Mouse (Mus musculus) monocyte, adult 2 months (primary cell): Measurements from ENCODE around the gene Hspg2.

Experiments
- DNase-seq, 2 experiments: peaks; one replicate each; pipeline ENCODE4 v3.0.0; 2022; ENCODE audit warnings: low spot score in 2 of 2, low read depth in 1 of 2

Gene Hspg2

DNA sequence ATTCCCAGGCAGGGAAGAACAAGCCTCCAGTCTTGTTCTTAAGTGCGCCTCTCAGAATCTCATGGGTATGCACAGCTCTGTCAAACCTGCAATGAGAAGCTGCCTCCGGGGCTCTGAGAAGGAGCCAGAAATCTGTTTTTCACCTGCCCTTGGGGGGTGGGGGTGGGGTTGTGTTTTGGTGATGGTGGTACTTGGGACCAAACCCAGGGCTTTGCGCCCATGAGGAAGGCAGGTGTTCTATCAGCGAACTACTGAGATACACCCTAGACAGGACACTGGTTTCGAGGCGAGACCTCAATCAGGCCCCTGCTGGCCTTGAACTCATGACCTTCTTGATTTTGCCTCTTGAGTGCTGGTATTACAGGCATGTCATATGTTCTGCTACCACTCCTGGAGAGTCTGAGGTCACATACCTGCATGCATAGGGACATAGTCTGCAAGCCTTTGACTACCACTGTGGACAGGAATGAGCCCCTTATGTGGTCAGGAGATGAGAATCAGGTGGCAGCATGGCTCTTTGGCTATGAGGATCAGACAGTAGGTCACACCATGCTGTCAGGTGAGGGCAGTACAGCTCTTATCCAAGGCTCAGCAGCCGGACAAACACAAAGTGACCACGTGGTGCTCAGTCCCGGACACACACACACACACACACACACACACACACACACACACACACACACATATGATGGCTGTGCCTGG lies 30.5 kb downstream of the Hspg2 start:
- no peak for DNase-seq

DNA sequence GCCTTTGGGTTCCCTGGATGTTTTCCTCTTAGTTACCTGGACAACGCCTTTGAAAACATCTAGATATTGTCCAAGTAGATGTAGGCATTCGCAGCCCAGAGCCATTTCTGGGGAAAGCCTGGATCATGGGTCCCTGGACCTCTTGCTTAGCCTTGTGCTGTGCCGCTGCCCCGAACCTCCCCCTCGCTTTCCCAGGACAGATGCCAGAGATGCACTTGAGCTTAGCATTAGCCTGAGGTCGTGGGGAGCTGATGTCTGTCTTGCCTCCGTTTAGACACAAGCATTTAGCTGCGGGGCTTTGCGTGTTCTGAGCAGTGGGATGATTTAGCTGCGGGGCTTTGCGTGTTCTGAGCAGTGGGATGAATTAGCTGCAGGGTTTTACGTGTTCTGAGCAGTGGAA lies 31.6 kb downstream of the Hspg2 start:
- DNase-seq, result no peak

DNA sequence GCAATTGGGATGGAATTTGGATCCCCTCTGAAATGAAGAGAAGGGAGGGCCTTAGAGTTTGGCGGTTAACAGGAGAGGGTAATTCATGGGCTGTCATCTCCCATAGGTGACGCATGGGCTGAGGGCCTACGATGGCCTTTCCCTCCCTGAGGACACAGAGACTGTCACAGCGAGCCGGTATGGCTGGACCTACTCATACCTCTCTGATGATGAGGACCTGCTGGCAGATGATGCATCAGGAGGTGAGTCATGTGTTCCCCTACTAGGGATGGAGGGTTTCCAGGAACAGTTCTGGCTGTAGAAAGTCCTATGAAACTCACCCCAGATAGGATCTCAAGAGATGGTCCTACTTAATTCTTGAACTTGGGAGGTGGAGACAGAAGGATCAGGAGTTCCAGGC lies 32.4 kb downstream of the Hspg2 start:
- DNase-seq, result no peak

DNA sequence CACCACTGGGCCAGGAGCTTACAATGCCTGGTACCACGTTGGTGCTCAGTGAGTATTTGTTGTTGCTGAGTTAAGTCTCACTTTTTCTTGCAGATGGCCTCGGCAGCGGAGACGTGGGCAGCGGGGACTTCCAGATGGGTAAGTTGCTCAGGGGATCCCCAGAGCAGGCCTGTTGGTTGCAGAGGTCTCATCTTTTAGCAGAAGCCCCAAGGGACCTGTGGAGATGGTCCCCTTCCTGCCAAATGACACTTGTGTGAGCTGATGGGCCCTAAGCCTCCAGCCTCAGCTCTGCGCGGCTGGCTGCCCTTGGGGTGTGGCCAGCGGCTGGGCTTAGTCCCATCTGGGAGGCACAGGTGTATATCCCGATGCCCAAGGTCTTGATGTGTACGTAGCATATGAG lies 33.6 kb downstream of the Hspg2 start:
- DNase-seq, result no peak

GRCm38 (mm10) chr4:137502801-137503200 lies 34.2 kb downstream of the Hspg2 start:
- DNase-seq, result no peak

- DNase-seq, result no peak
Observed at GRCm38 (mm10) chr4:137503509-137503971, 35.0 kb downstream of the Hspg2 start.

DNA sequence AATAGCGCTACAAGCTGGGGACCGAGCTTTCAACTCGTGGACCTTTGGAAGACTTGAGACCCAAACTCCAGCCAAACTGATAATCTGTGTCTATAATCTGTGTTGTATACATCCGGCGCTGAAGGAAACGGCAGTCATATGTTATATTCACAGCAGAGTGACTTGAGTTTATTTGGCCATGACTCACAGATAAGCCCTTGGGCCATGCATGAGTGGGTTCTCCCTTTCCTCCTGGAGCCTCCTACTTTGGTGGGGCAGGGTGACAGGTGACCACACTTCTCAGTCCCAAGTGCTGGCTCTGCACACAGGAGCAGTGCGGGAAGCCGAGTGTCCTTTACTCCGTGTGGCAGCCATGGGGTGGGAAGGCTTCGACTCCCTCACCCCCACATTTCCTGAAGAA lies 38.1 kb downstream of the Hspg2 start:
- no peak for DNase-seq

GRCm38 (mm10) chr4:137509528-137509927 lies 41.0 kb downstream of the Hspg2 start:
- DNase-seq, result no peak

GRCm38 (mm10) chr4:137510021-137510696 lies 41.6 kb downstream of the Hspg2 start:
- no peak for DNase-seq

DNA sequence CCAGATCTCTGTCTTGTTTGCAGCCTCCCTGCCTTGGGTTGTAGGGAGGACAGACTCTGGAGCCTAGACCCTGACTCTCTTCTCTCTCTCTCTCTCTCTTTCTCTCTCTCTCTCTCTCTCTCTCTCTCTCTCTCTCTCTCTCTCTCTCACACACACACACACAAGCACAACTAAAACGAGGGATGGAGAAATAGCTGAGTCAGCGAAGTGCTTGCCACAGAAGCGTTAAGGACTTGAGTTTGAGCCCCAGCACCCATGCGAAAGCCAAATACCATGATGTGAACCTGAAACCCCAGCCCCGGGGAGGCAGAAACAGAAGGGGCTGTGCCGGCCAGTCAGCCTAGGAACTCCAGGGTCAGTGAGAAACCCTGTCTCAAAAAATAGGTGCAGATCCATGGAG lies 44.3 kb downstream of the Hspg2 start:
- DNase-seq, result no peak

DNA sequence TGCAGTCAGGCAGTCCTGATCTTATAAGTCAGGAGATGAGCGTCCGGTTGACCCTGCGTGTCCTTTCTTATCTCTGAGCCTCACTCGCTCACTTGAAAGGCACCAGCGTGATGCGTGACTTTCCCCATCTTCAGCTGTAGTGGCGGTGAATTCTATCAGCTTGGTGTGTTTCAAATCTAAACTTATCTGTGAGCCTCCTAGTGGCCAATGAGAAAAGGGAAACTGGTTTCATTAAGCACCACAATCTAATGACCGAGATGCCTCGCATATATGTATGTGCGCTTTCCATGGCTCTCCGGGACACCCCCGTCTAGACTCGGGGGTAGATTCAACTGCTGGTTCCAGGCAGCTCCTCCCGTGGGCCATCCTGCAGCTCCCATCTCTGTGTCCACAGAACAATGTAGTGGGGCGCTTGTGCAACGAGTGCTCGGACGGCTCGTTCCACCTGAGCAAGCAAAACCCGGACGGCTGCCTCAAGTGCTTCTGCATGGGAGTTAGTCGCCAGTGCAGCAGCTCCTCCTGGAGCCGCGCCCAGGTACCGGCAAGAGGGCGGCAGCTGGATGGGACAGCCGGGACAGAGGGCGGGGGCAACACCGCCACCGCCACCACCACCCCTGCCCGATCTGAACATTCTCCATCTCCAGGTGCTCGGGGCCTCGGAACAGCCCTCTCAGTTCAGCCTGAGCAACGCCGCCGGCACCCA lies 49.6 kb downstream of the Hspg2 start:
- DNase-seq, result no peak

GRCm38 (mm10) chr4:137518746-137519145 lies 50.2 kb downstream of the Hspg2 start:
- no peak for DNase-seq

DNA sequence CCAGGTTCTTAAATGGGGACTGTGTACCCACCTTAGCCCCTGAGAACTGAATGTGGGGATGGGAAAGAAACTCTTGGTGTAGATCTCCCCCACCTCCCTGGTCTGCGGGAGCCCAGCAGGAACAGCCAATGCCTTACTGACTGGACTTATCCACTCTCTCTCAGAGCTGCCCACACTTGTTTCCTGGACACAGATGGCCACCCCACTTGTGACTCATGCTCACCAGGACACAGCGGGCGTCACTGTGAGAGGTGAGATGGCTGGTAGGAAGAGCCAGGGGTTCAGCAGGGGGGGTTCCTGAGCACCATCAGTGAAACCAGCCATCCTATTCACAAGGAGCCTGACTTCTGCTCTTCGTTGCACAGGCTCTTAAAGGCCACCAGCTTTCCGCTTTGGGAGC lies 51.8 kb downstream of the Hspg2 start:
- no peak for DNase-seq

DNA sequence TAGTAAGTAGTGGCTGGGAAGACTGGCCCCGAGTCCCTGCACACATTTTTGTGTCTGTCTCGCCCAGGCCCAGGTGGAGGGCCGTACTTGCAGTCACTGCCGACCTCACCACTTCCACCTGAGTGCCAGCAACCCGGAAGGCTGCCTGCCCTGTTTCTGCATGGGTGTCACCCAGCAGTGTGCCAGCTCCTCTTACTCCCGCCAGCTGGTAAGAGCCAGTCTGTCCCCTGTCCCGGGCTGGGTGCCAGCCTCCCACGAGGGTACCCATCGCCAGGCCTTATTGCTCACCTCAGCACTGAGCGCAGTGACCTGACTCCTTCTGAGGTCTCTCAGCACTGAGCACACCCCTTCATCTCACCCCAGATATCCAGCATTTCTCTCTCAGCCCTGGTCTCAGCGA lies 53.4 kb downstream of the Hspg2 start:
- DNase-seq, result no peak

- no peak for DNase-seq
Observed at GRCm38 (mm10) chr4:137525426-137525825, 56.9 kb downstream of the Hspg2 start.

GRCm38 (mm10) chr4:137527368-137527767 lies 58.8 kb downstream of the Hspg2 start:
- DNase-seq, result no peak

GRCm38 (mm10) chr4:137527872-137528271 lies 59.3 kb downstream of the Hspg2 start:
- DNase-seq, result no peak

DNA sequence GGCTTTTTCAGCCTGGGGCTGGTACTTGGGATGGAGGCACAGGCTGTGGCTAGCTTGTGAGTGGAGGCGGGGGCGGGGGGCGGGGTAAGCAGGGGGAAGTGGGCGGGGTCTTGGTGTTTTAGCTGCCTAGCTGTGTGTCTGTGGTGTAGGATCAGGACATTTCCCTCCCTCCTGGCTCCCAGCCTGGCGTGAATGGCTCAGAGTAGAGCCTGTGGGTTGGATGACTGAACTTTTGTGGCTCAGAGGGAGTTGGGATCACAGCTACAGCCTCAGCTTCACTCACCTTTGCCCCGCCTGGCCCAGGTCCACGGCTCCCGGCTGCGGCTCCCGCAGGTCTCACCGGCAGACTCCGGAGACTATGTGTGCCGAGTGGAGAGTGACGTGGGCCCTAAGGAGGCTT lies 71.8 kb downstream of the Hspg2 start:
- DNase-seq, result no peak

GRCm38 (mm10) chr4:137542968-137543367 lies 74.4 kb downstream of the Hspg2 start:
- no peak for DNase-seq

GRCm38 (mm10) chr4:137545568-137545967 lies 77.0 kb downstream of the Hspg2 start:
- DNase-seq, result no peak

GRCm38 (mm10) chr4:137546003-137546525 lies 77.5 kb downstream of the Hspg2 start:
- no peak for DNase-seq

DNA sequence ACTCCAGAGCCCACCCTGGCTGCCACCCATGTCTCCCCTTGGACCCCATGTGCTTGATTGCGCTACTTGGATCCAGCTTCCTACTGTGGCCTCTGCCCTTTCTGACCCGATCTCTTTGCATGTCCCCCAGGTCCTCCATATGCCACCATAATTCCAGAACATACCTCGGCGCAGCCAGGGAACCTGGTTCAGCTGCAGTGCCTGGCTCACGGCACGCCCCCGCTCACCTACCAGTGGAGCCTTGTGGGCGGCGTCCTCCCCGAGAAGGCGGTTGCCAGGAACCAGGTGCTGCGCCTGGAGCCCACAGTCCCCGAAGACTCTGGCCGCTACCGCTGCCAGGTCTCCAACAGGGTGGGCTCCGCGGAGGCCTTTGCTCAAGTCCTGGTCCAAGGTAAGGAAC lies 84.9 kb downstream of the Hspg2 start:
- no peak for DNase-seq
